Mouse (Mus musculus) embryonic fibroblast, embryonic 13.5 days (primary cell): ENCODE data around the gene H2-T22. TPM values are rescaled to one million over a fixed set of nuclear protein-coding genes. Genes with fewer than 3 reads are reported as not detected.
"Not testable (repeated sequence)": the region's sequence is repeated elsewhere in the genome, so short reads cannot be mapped to it uniquely, and the experiment has no call there.

ENCODE experiments used
- H3K27ac ChIP-seq: 2 replicates; pipeline ENCODE4 v1.5.1; 2012; ENCODE audit warnings: low read length, control low read depth, inconsistent platforms; ENCODE audit not compliant: insufficient read depth
- H3K4me1 ChIP-seq: 2 replicates; pipeline ENCODE4 v1.6.1; 2011; ENCODE audit warnings: low read length; ENCODE audit not compliant: control insufficient read depth, insufficient read depth
- H3K4me3 ChIP-seq: 2 replicates; pipeline ENCODE4 v1.5.1; 2011; ENCODE audit warnings: mild to moderate bottlenecking, control low read depth, low read length; ENCODE audit not compliant: insufficient read depth
- CTCF ChIP-seq: IDR thresholded peaks from 2 replicates; pipeline ENCODE4 v1.5.1; 2011; ENCODE audit warnings: mild to moderate bottlenecking, control low read depth, low read length, moderate library complexity, borderline replicate concordance; ENCODE audit not compliant: insufficient read depth
- POLR2A ChIP-seq: IDR thresholded peaks from 2 replicates; pipeline ENCODE4 v1.6.1; 2011; ENCODE audit warnings: low read depth, mild to moderate bottlenecking, control low read depth, low read length, moderate library complexity
- polyA plus RNA-seq: library from polyadenylated mRNA; stranded (reverse); fragments of >200 nt; gene quantifications from 2 replicates; pipeline ENCODE4 v1.2.4, GENCODE M21; 2011; ENCODE audit warnings: low read depth; ENCODE audit not compliant: missing spikeins, insufficient read length

The H2-T22 gene
- polyA plus RNA-seq, 1 experiment: 54.1 TPM

DNA sequence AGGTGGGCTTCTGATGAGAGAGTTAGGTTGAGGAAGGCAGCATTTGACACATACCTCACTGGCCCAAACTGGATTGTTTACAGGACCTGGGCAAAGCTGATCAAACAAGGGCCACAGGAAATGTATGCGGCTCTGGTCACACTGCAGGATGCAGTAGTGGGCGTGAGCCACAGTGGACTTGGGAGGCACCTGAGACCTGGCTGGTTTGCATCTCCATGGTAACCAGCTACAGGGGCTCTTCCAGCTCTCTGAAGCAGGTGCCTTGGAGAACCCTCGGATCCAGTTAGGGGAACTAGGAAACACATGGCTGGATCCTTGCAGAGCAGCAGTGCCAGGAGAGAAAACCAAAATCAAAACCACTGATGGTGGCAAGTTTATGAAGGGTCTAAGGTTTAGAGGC is 8.0 kb downstream of the H2-T22 start:
- not testable (repeated sequence) for H3K4me1 ChIP-seq, H3K4me3 ChIP-seq, H3K27ac ChIP-seq

DNA sequence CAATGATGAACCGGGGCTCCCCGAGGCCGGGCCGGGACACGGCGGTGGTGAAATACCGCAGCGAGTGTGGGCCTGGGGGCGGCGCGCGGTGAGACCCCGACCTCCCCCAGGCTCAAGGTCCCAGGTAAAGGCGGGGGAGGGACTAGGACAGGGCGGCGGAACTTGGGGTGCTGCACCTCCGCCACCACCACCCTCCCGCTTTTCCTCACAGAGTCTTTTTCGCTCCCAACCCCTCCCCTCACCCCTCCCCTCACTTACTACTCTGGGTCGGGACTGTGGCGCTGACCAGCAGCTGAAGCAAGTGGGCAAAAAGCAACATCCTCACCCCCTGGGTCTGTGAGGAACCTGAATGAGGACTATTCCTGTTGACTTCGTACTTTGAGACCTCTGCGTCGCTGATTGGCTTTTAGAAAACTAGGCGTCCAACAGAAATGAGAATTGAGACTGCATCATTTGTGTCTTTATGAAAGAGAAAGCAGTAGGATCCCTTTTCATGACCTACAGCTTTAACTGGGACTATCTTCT is 10.1 kb downstream of the H2-T22 start, which contains the start of gene H2-T23:
H2-T23 (minus strand) TSS at position 505 of the 525 bp plus-strand sequence.
- TF ChIP-seq POLR2A: peak; percentile 53
- H3K27ac ChIP-seq, H3K4me1 ChIP-seq: not testable (repeated sequence)
- peak within 1 kb of the TSS; percentile 57 for H3K4me3 ChIP-seq

DNA sequence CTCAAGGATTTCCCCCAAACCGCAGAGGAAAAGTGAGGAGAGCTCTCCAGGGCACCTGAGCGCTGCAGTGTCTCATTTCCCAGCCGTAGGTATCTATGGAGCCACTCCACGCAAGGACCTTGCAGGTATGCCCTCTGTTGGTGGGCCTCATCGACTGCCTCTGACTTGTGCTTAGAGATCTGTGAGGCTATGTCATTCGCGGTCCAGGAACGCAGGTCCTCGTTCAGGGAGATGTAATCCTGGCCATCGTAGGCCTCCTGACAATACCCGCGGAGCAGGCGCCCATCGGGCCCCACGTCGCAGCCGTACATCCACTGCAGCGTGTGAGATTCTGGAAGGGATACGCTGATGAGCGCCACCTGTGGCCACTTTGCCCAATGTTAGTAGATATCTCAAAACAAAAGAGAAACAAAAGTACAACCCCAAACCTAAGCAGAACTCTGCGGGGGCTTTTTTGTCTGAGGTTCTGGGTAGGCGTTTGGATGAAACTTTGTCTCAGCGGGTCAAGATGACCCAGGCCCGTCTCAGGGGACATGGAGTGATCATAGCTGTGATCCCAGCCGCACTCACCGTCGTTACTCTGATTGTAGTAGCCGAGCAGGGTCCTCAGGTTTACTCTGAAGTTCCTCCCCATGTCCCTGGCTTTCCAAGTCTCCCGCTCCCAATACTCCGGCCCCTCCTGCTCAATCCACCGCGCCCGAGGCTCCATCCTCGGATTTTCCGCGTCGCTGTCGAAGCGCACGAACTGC is 10.8 kb downstream of the H2-T22 start:
- H3K27ac ChIP-seq, H3K4me1 ChIP-seq: not testable (repeated sequence)
- peak overlapping the region; percentile 57 for H3K4me3 ChIP-seq
- TF ChIP-seq CTCF: peak; percentile 34; the same call in 1 of the 2 replicates

DNA sequence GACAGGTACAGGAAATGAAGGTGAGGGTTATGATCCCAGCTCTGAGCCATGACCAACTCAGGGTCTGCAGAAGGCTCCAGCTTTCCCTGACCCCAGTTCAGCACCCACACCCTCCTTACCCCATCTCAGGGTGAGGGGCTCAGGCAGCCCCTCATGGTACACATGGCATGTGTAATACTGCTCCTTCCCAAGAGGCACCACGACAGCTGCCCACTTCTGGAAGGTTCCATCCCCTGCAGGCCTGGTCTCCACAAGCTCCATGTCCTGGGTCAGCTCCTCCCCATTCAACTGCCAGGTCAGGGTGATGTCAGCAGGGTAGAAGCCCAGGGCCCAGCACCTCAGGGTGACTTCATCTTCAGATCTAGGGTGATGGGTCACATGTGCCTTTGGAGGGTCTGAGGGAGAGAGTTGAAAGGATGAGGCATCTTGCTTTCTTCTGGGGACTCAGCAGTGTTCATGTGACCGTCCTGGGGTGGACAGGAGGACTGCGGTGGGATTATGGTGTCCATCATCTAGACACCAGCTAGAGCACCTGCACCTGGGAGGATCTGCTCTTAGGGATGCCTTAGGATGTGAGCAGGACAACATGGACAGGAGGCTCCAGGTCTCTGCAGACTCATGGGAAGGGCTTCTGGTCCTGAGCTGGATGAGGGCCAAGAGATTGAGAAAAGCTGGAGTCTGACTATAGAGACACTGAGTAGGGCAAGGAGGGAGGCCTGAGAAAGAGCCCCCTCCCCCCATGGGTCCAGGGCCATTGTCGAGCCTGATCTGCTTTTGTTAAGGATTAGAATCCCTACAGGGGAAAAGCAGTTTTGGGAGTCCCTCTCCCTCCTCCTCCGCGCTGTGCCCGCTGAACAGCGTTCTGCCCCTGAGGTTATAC is 11.6 kb downstream of the H2-T22 start:
- not testable (repeated sequence) for H3K27ac ChIP-seq, H3K4me1 ChIP-seq, H3K4me3 ChIP-seq

DNA sequence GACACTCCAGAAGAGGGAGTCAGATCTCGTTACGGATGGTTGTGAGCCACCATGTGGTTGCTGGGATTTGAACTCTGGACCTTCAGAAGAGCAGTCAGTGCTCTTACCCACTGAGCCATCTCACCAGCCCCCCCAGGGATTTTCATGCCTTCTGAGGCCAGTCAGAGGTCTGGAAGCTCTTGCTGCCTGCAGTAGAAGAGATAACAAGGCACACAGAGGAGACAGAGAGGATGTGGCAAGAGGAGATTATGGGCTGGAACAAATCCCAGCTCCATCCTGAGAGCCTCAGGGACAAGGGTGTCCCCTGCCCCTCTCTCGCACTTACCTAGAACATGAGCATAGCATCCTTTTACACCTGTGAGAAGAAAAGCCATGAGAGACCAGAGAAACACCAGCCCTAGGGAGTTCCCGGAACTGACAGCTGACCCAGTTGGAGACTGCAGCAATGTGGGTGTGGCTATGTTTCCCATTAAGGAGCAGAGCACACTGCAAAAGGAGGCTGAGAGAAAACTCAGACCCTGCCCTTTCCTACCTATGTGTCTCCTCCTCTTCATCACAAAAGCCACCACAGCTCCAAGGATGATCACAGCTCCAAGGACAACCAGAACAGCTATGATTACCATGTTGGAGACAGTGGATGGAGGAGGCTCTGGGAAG is 12.4 kb downstream of the H2-T22 start:
- not testable (repeated sequence) for H3K27ac ChIP-seq, H3K4me3 ChIP-seq, H3K4me1 ChIP-seq

DNA sequence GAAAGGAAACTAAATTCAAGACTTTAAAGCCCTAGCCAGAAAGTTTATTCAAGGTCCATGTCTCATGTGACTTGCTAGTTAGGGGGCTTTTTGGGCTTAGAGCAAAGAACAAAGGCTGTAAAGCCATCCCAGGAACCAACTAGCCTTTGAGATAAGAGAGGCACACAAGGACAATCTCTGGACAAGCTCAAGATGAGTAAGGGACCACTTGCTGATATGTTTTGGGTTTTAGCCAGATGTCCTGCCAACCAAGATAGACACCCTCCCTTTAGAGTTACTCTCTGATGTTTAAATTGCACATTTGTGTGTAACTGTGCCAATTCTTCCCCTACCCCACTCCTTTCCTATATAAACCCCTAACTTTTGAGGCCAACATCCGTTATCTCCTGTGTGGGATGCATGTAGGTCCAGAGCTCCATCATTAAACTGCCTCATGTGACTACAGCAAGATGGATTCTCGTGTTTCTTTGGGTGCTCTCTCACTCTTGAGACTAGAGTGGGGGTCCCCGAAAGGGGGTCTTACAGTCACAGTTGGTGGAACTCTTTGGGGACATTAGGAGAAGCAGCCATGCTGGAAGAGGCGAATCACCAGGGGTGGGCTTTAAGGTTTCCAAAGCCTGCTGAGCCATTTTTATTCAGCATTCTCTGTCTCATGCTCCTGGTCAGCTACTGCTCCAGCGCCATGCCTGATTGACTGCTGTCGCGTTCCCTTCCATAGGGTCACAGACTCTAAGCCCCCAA is 13.5 kb downstream of the H2-T22 start:
- Histone ChIP-seq H3K4me3 (no peak overlapping the region), H3K4me1 (no peaks in the 10 kb centered on the region), H3K27ac (no peak overlapping the region)
- no peak for TF ChIP-seq CTCF
- no peak for TF ChIP-seq POLR2A

DNA sequence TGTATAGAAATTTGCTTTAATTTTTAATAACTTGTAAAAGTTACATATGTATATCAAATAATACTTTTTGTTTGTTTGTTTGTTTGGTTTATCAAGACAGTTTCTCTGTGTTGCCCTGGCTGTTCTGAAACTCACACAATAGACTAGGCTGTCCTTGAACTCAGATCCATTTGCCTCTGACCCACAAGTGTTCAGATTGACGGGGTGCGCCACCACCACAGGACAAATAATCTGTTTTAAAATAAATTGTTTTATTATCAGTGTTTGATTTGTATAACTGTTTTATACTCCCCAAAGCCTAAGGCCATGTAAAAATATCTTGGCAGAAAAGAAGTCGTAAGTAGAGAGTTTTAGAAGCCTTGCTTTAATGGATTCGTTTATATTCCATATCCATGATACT is 14.9 kb downstream of the H2-T22 start:
- no peak overlapping the region for H3K4me3 ChIP-seq

DNA sequence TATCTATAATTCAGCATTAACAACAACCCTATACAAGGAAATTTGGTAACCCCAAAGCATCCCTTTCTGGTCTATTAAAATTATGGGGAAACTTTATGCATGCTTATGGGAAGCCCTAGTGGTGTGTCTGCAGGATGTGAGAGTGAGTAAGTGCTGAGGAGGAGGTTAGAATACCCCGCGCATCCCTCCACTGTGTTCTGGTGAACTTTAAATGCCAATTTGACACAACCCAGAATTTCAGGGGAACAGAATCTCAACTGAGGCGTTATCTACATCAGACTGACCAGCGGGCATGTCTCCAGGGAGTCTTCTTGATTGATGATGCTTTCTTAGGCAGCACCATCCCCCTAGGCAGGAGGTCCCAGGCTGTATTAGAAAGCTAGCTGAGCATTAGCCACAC is 16.6 kb downstream of the H2-T22 start:
- no peak for TF ChIP-seq POLR2A
- no peak for TF ChIP-seq CTCF
- Histone ChIP-seq H3K27ac (no peak overlapping the region), H3K4me1 (no peaks in the 10 kb centered on the region), H3K4me3 (no peak overlapping the region)

More for the DNA sequence above, 14.9 kb downstream of the H2-T22 start:
- H3K27ac ChIP-seq: no peak overlapping the region
- no peak for TF ChIP-seq CTCF
- no peak for TF ChIP-seq POLR2A
- no peaks in the 10 kb centered on the region for H3K4me1 ChIP-seq

DNA sequence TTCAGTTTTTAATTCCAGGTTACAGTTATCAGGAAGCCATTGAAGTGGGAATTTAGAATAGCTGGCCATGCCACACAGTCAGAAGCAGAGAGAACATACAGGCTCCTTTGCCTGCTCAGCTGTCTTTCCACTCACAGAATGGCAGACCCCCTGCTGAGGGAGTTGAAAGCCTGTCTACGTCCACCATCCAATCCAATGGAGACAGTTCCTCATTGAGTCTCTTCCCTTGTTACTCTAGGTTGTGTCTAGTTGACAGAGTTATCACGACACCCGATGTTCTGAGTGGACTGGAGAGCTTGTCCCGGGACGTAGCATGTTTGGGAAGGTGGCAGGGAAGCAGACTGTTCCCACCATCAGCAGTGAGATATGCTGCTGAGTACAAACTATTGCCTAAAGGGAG is 17.4 kb downstream of the H2-T22 start:
- TF ChIP-seq POLR2A: no peak
- no peak for TF ChIP-seq CTCF
- Histone ChIP-seq H3K4me1 (no peaks in the 10 kb centered on the region), H3K4me3 (no peak overlapping the region), H3K27ac (no peak overlapping the region)
